Mouse (Mus musculus): Measurements from ENCODE around the gene Etnk1. TPM values are rescaled to one million over a fixed set of nuclear protein-coding genes. Genes with fewer than 3 reads are reported as not detected.
A peak's percentile ranks its signal among the peaks of the same experiment; 100 is the strongest.

The Etnk1 gene
- polyA plus RNA-seq, 1 experiment from 2014 or later, result 11.1 TPM

DNA sequence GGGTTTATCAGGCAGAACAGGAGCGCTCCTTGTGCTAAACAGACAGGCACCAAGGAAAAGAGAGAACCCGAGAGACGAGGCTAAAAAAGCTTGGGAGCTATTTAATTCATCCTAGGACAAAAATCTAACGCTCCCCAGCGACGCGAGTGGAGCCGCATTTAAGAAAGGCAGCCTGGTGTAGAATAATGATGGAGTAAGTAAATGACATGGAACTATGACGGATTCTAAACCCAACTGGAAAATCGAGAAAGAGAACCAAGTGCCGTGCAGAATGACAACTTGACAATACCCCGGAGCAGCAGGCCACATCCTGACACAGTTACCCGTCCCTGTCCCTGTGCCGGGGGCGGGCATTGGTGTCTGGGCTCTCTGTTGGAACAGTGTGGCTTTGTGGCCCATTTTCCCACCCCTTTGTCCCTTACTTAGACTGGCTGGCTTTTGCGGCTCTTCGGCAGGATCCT lies 92.2 kb downstream of the Etnk1 start:
- DNase-seq (ENCODE audit: low spot score) (no peak), ATAC-seq (no peak)
- Histone ChIP-seq H3K36me3 (ENCODE audit: insufficient read depth, low read length) (no peaks in the 10 kb centered on the region), H3K27me3 (replicated peaks; ENCODE audit: insufficient read depth, low read length) (no peaks in the 10 kb centered on the region), H3K9me3 (ENCODE audit: low read length) (no peaks in the 10 kb centered on the region), H3K27ac (ENCODE audit: low read length) (no peak overlapping the region), H3K4me2 (replicated peaks; ENCODE audit: low read depth, low read length) (peak overlapping the region; percentile 37; the same call in 1 of the 2 replicates), H3K9ac (replicated peaks; ENCODE audit: low read depth) (no peak overlapping the region), H3K4me1 (ENCODE audit: insufficient read depth, low read depth, low read length) (0 out of 2 replicates have a peak, but pooled peaks cover 2% of the 10 kb centered on the region), H3K4me3 (ENCODE audit: low read depth, low read length) (no peak overlapping the region)
- TF ChIP-seq EP300 (IDR thresholded peaks at IDR 0.05) (no peak), CTCF (IDR thresholded peaks at IDR 0.05) (no peak)
- 71% methylated on average over 17 of the region's 17 CpGs for WGBS

DNA sequence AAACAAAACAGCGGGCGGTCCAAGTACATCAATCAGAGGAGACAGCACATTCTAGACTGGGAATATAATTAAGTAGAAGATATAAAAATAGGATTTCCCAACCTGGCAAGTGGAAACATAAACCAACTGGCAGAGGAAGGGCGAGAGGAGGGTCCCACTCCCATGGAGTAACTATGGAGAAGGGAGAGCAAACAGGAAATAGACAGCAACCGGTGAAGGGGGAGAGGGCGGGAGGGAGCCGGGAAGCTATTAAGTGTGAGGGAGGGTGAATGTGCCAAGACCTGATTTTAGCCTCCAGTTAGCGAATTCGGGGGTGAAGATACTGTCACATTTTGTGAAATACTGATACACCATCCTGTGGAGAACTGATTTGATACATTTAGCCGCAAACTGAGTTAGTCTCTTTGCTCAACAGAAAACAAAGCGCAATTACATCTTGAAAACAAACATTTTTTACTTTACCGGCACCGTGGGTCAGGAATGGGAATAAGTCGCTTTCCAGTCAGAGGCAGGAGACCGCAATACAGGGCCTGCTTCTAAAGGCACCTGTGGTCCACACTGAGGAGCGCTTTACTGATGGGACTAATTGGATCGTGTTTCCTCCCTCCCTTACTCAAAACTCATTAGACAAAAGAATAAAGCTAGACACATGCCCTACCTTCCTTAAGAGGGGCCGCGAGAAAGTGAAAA lies 93.0 kb downstream of the Etnk1 start:
- Histone ChIP-seq H3K27me3 (replicated peaks; ENCODE audit: insufficient read depth, low read length) (no peaks in the 10 kb centered on the region), H3K9me3 (ENCODE audit: low read length) (no peaks in the 10 kb centered on the region), H3K4me2 (replicated peaks; ENCODE audit: low read depth, low read length) (peak overlapping the region; percentile 37), H3K36me3 (ENCODE audit: insufficient read depth, low read length) (no peaks in the 10 kb centered on the region), H3K27ac (ENCODE audit: low read length) (no peak overlapping the region), H3K4me1 (ENCODE audit: insufficient read depth, low read depth, low read length) (0 out of 2 replicates have a peak, but pooled peaks cover 2% of the 10 kb centered on the region), H3K4me3 (ENCODE audit: low read depth, low read length) (peak overlapping the region; percentile 8; the same call in 1 of the 2 replicates), H3K9ac (replicated peaks; ENCODE audit: low read depth) (no peak overlapping the region)
- DNase-seq (ENCODE audit: low spot score) (peak; percentile 64), ATAC-seq (peak; percentile 76)
- TF ChIP-seq CTCF (IDR thresholded peaks at IDR 0.05) (no peak), EP300 (IDR thresholded peaks at IDR 0.05) (peak; percentile 56; the same call in 1 of the 2 replicates)
- 51% methylated on average over 18 of the region's 18 CpGs for WGBS

DNA sequence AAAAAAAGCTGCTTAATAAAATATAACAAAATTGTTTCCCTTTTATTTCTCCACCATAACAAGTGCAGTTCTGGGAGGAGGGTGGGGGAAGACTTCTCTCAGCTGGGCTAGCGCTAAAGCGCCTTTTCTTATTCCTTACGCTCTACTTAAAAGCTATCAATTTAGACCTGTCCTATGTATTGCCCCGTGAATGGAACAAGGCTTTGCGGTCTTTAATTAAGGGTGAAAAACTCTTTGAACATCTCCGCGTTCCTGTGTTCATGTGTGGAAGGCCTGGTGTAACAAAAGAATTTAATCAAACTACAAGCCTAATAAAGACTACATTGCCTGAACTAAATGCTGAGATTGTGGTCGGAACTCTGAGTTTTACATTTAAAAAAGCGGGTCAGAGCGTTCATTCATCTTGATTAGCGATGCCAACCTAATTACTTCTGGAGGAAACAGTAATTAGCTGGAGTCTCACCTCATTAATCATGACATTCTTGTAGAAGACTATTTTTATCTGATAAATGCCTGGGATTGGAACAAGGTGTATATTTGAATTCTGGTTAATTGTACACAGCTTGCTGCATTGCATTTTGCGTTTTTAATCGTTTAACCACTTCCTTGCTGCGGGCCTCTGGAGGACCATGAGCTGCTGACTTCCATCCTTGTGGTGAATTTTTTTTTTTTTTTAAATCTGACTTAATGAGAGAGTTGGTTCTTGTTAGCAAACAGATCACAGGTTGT lies 93.7 kb downstream of the Etnk1 start:
- Histone ChIP-seq H3K9me3 (ENCODE audit: low read length) (no peaks in the 10 kb centered on the region), H3K36me3 (ENCODE audit: insufficient read depth, low read length) (no peaks in the 10 kb centered on the region), H3K27ac (ENCODE audit: low read length) (no peak overlapping the region), H3K9ac (replicated peaks; ENCODE audit: low read depth) (no peak overlapping the region), H3K4me3 (ENCODE audit: low read depth, low read length) (no peak overlapping the region), H3K4me2 (replicated peaks; ENCODE audit: low read depth, low read length) (no peak overlapping the region; the same call in 1 of the 2 replicates), H3K4me1 (ENCODE audit: insufficient read depth, low read depth, low read length) (0 out of 2 replicates have a peak, but pooled peaks cover 2% of the 10 kb centered on the region), H3K27me3 (replicated peaks; ENCODE audit: insufficient read depth, low read length) (no peaks in the 10 kb centered on the region)
- DNase-seq (ENCODE audit: low spot score), result no peak
- 79% methylated on average over 14 of the region's 14 CpGs for WGBS
- no peak for TF ChIP-seq CTCF (IDR thresholded peaks at IDR 0.05)
- no peak for ATAC-seq

DNA sequence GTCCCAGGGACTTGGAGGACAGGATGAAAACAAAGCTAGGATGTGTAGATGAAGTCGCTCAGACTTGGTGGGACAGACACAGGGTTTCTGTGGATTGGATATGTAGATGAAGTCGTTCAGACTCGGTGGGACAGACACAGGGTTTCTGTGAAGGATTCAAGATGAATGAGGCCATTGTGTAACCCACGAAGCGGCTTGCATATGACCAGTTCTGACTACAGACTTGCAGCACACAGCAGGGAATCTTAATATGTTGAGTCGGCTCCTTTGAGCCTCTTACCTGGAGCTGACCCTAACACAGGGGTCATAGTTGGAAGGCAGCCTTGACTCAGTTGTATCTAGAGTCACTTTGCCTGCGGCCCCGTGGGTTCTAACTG lies 94.3 kb downstream of the Etnk1 start:
- Histone ChIP-seq H3K4me3 (ENCODE audit: low read depth, low read length) (no peak overlapping the region), H3K36me3 (ENCODE audit: insufficient read depth, low read length) (no peaks in the 10 kb centered on the region), H3K27me3 (replicated peaks; ENCODE audit: insufficient read depth, low read length) (no peaks in the 10 kb centered on the region), H3K9me3 (ENCODE audit: low read length) (no peaks in the 10 kb centered on the region), H3K4me1 (ENCODE audit: insufficient read depth, low read depth, low read length) (0 out of 2 replicates have a peak, but pooled peaks cover 2% of the 10 kb centered on the region), H3K4me2 (replicated peaks; ENCODE audit: low read depth, low read length) (no peak overlapping the region), H3K9ac (replicated peaks; ENCODE audit: low read depth) (no peak overlapping the region), H3K27ac (ENCODE audit: low read length) (no peak overlapping the region)
- 55% methylated on average over 8 of the region's 8 CpGs for WGBS
- ATAC-seq (no peak), DNase-seq (ENCODE audit: low spot score) (no peak)
- no peak for TF ChIP-seq EP300 (IDR thresholded peaks at IDR 0.05)
- no peak for TF ChIP-seq CTCF (IDR thresholded peaks at IDR 0.05)

DNA sequence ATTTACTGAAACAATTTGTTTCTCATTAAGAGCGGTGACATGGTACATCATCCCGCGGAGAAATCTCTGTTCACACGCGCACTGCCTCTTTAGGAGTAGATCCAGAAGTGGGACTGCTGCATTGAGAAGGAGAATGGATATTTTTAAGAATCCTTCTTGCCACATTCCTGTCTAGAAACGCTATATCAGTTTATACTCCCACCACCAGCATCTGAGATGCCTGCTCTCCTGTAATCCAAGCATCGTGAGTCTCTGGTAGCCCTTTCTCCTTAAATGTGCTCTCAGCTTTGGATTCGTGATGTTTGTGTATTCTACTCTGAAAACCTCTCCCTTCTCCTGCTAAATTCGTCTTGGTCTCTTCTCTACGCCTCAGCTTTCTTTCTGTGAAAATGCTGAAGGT lies 98.5 kb downstream of the Etnk1 start:
- no peak overlapping the region for H3K9ac ChIP-seq (replicated peaks; ENCODE audit: low read depth)
- no peaks in the 10 kb centered on the region for H3K36me3 ChIP-seq (ENCODE audit: insufficient read depth, low read length)
- no peaks in the 10 kb centered on the region for H3K4me1 ChIP-seq (ENCODE audit: insufficient read depth, low read depth, low read length)
- H3K4me2 ChIP-seq (replicated peaks; ENCODE audit: low read depth, low read length), result no peak overlapping the region
- ATAC-seq (no peak), DNase-seq (ENCODE audit: low spot score) (no peak)
- no peak overlapping the region for H3K27ac ChIP-seq (ENCODE audit: low read length)
- WGBS, result 88% methylated on average over 10 of the region's 10 CpGs
- H3K27me3 ChIP-seq (replicated peaks; ENCODE audit: insufficient read depth, low read length), result no peaks in the 10 kb centered on the region
- H3K4me3 ChIP-seq (ENCODE audit: low read depth, low read length), result no peak overlapping the region
- no peak for TF ChIP-seq CTCF (IDR thresholded peaks at IDR 0.05)
- no peak for TF ChIP-seq EP300 (IDR thresholded peaks at IDR 0.05)
- H3K9me3 ChIP-seq (ENCODE audit: low read length), result no peaks in the 10 kb centered on the region

DNA sequence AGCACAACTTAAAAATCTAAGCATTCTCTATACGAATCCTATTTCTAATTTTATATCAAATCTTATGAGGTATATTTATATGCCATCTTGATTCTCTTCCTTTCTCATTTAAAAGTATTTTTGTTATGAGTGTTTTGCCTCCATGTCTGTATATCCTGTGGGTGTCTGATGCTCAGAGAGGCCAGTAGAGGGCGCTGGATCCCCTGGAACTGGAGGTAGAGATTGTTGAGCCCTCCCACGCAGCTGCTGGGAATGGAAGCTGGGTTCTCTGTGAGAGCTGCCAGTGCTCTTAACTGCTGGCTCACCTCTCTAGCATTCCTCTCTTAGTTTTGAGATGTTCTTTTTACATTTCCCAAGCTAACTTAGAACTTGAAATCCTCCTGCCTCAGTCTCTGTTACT lies 112.2 kb downstream of the Etnk1 start:
- WGBS, result 51% methylated on average over 3 of the region's 3 CpGs
- no peak overlapping the region for H3K9ac ChIP-seq (replicated peaks; ENCODE audit: low read depth)
- H3K36me3 ChIP-seq (ENCODE audit: insufficient read depth, low read length), result no peaks in the 10 kb centered on the region
- H3K4me2 ChIP-seq (replicated peaks; ENCODE audit: low read depth, low read length), result no peak overlapping the region
- H3K4me1 ChIP-seq (ENCODE audit: insufficient read depth, low read depth, low read length), result no peaks in the 10 kb centered on the region
- DNase-seq (ENCODE audit: low spot score) (no peak), ATAC-seq (no peak)
- no peak overlapping the region for H3K27ac ChIP-seq (ENCODE audit: low read length)
- no peak for TF ChIP-seq EP300 (IDR thresholded peaks at IDR 0.05)
- peak; percentile 19; the same call in 1 of the 2 replicates for TF ChIP-seq CTCF (IDR thresholded peaks at IDR 0.05)
- no peaks in the 10 kb centered on the region for H3K9me3 ChIP-seq (ENCODE audit: low read length)
- H3K4me3 ChIP-seq (ENCODE audit: low read depth, low read length), result no peak overlapping the region
- H3K27me3 ChIP-seq (replicated peaks; ENCODE audit: insufficient read depth, low read length), result no peaks in the 10 kb centered on the region

Other genes starting within 250 kb of the Etnk1 start
- 0.11 and 0.23 TPM in 2 replicates for gene St8sia1, start 202.8 kb upstream of the Etnk1 start, polyA plus RNA-seq (2015; fragmentation: Nextera tagmentation; extraction: Ambion mirVana)
- 8.7 and 9.0 TPM in 2 replicates for gene C2cd5, start 67.1 kb upstream of the Etnk1 start, polyA plus RNA-seq (2015; fragmentation: Nextera tagmentation; extraction: Ambion mirVana)